Mouse (Mus musculus) midbrain, embryonic 12.5 days (tissue): ENCODE measurements at regions not wholly inside any gene's neighbourhood (a gene's known extent, or its start where the extent isn't known, plus 50 kb on each side); places are given as distances from the start of the nearest gene placed in this dataset.
"Not testable (repeated sequence)": the region's sequence is repeated elsewhere in the genome, so short reads cannot be mapped to it uniquely, and the experiment has no call there.

Source experiments
- ATAC-seq: fragments of 200-750 bp; cut with Nextera tagmentation; 2 replicates; pipeline ENCODE4 v1.8.0; 2017; ENCODE audit warnings: low read depth, moderate TSS enrichment, moderate library complexity; ENCODE audit not compliant: low FRiP score
- H3K27ac ChIP-seq: fragments of 300-500 bp; sonication (generic); replicated peaks from 2 replicates; pipeline ENCODE4 v1.5.1; 2016; ENCODE audit warnings: mild to moderate bottlenecking
- H3K27me3 ChIP-seq: fragments of 300-500 bp; sonication (generic); 2 replicates; pipeline ENCODE4 v1.6.1; 2016; ENCODE audit warnings: mild to moderate bottlenecking
- H3K36me3 ChIP-seq: fragments of 300-500 bp; sonication (generic); 2 replicates; pipeline ENCODE4 v1.6.1; 2016
- H3K4me1 ChIP-seq: fragments of 300-500 bp; sonication (generic); 2 replicates; pipeline ENCODE4 v1.6.1; 2016
- H3K4me2 ChIP-seq: fragments of 300-500 bp; sonication (generic); replicated peaks from 2 replicates; pipeline ENCODE4 v1.6.1; 2016; ENCODE audit warnings: mild to moderate bottlenecking, moderate library complexity
- H3K4me3 ChIP-seq: fragments of 300-500 bp; sonication (generic); 2 replicates; pipeline ENCODE4 v1.5.1; 2016; ENCODE audit warnings: mild to moderate bottlenecking
- H3K9ac ChIP-seq: fragments of 300-500 bp; sonication (generic); replicated peaks from 2 replicates; pipeline ENCODE4 v1.6.1; 2016; ENCODE audit warnings: mild to moderate bottlenecking, moderate library complexity
- H3K9me3 ChIP-seq: fragments of 300-500 bp; sonication (generic); 2 replicates; pipeline ENCODE4 v1.6.1; 2016; ENCODE audit warnings: mild to moderate bottlenecking
- WGBS: fragments of 180-500 bp; shearing (Covaris S2); methylation state at CpG from one replicate; pipeline ENCODE4 v1.1.7; 2016; 5-methylcytosine and 5-hydroxymethylcytosine counted together

- not testable (repeated sequence) for H3K4me1 ChIP-seq, H3K36me3 ChIP-seq, H3K27ac ChIP-seq, H3K4me3 ChIP-seq, H3K9ac ChIP-seq, H3K4me2 ChIP-seq, ATAC-seq, H3K9me3 ChIP-seq, H3K27me3 ChIP-seq
- 91% methylated on average over 3 of the region's 5 CpGs for WGBS
Observed at GRCm38 (mm10) chr10:52529661-52530060, 112.3 kb downstream of the Nus1 start.

- Histone ChIP-seq H3K9ac (no peak overlapping the region), H3K36me3 (no peaks in the 10 kb centered on the region), H3K4me3 (no peak overlapping the region), H3K4me1 (no peaks in the 10 kb centered on the region; the same call in 1 of the 2 replicates), H3K27ac (no peak overlapping the region), H3K9me3 (no peaks in the 10 kb centered on the region), H3K27me3 (no peaks in the 10 kb centered on the region), H3K4me2 (no peak overlapping the region)
- WGBS, result 72% methylated on average over 3 of the region's 3 CpGs
- no peak for ATAC-seq
Observed at GRCm38 (mm10) chr10:52530846-52531245, 113.5 kb downstream of the Nus1 start.

GRCm38 (mm10) chr10:52533278-52533892, 116.0 kb downstream of the Nus1 start:
- no peak overlapping the region for H3K27ac ChIP-seq
- H3K4me2 ChIP-seq, result no peak overlapping the region
- H3K9me3 ChIP-seq, result no peaks in the 10 kb centered on the region
- WGBS, result 8% methylated on average over 2 of the region's 2 CpGs
- no peaks in the 10 kb centered on the region for H3K27me3 ChIP-seq
- no peaks in the 10 kb centered on the region; the same call in 1 of the 2 replicates for H3K4me1 ChIP-seq
- no peaks in the 10 kb centered on the region for H3K36me3 ChIP-seq
- peak; percentile 70 for ATAC-seq
- H3K9ac ChIP-seq, result no peak overlapping the region
- H3K4me3 ChIP-seq, result no peak overlapping the region

GRCm38 (mm10) chr10:52533893-52534287, 116.5 kb downstream of the Nus1 start:
- no peak overlapping the region for H3K27ac ChIP-seq
- H3K4me2 ChIP-seq, result no peak overlapping the region
- H3K4me3 ChIP-seq, result no peak overlapping the region
- WGBS, result 51% methylated on average over 4 of the region's 4 CpGs
- no peaks in the 10 kb centered on the region for H3K27me3 ChIP-seq
- no peak for ATAC-seq
- H3K4me1 ChIP-seq, result no peaks in the 10 kb centered on the region; the same call in 1 of the 2 replicates
- no peak overlapping the region for H3K9ac ChIP-seq
- no peaks in the 10 kb centered on the region for H3K9me3 ChIP-seq
- no peaks in the 10 kb centered on the region for H3K36me3 ChIP-seq

GRCm38 (mm10) chr10:52545566-52545965, 128.2 kb downstream of the Nus1 start:
- ATAC-seq, result no peak
- Histone ChIP-seq H3K36me3 (no peaks in the 10 kb centered on the region), H3K4me2 (no peak overlapping the region), H3K27ac (no peak overlapping the region), H3K4me3 (no peak overlapping the region), H3K9me3 (no peaks in the 10 kb centered on the region), H3K4me1 (no peaks in the 10 kb centered on the region), H3K9ac (no peak overlapping the region), H3K27me3 (no peaks in the 10 kb centered on the region)
- WGBS, result 86% methylated on average over 28 of the region's 28 CpGs

- Histone ChIP-seq H3K9me3 (no peaks in the 10 kb centered on the region), H3K36me3 (no peaks in the 10 kb centered on the region), H3K4me2 (no peak overlapping the region), H3K9ac (no peak overlapping the region), H3K27ac (no peak overlapping the region), H3K4me1 (peaks cover 15% of the 10 kb centered on the region), H3K4me3 (no peak overlapping the region), H3K27me3 (no peaks in the 10 kb centered on the region)
- ATAC-seq, result peak; percentile 47; the same call in 1 of the 2 replicates
- 42% methylated on average over 6 of the region's 6 CpGs for WGBS
Observed at GRCm38 (mm10) chr10:52577383-52577782, 113.0 kb upstream of the Slc35f1 start.

GRCm38 (mm10) chr10:52577795-52578194, 112.5 kb upstream of the Slc35f1 start:
- Histone ChIP-seq H3K36me3 (no peaks in the 10 kb centered on the region), H3K27me3 (no peaks in the 10 kb centered on the region), H3K27ac (no peak overlapping the region), H3K9me3 (no peaks in the 10 kb centered on the region), H3K9ac (no peak overlapping the region), H3K4me2 (no peak overlapping the region), H3K4me3 (no peak overlapping the region), H3K4me1 (peaks cover 15% of the 10 kb centered on the region)
- 62% methylated on average over 3 of the region's 3 CpGs for WGBS
- ATAC-seq, result peak; percentile 77

GRCm38 (mm10) chr10:52578238-52578832, 112.0 kb upstream of the Slc35f1 start:
- H3K27ac ChIP-seq, result no peak overlapping the region
- peak; percentile 57; the same call in 1 of the 2 replicates for ATAC-seq
- no peaks in the 10 kb centered on the region for H3K27me3 ChIP-seq
- H3K9me3 ChIP-seq, result no peaks in the 10 kb centered on the region
- H3K4me1 ChIP-seq, result peaks cover 15% of the 10 kb centered on the region
- no peak overlapping the region for H3K9ac ChIP-seq
- 56% methylated on average over 3 of the region's 3 CpGs for WGBS
- no peak overlapping the region for H3K4me3 ChIP-seq
- no peaks in the 10 kb centered on the region for H3K36me3 ChIP-seq
- H3K4me2 ChIP-seq, result no peak overlapping the region

GRCm38 (mm10) chr10:52593780-52594179, 96.6 kb upstream of the Slc35f1 start:
- Histone ChIP-seq H3K36me3 (no peaks in the 10 kb centered on the region), H3K9ac (no peak overlapping the region), H3K9me3 (no peaks in the 10 kb centered on the region), H3K27me3 (no peaks in the 10 kb centered on the region), H3K4me2 (no peak overlapping the region), H3K27ac (no peak overlapping the region), H3K4me3 (no peak overlapping the region), H3K4me1 (no peaks in the 10 kb centered on the region)
- 95% methylated on average over 12 of the region's 12 CpGs for WGBS
- ATAC-seq, result no peak
